Mouse (Mus musculus) mature B cell (primary cell): ENCODE data around the gene Tceal8.
"Not testable (repeated sequence)": the region's sequence is repeated elsewhere in the genome, so short reads cannot be mapped to it uniquely, and the experiment has no call there.

Source experiments
- in situ Hi-C: fragments of 300-500 bp; cut with MboI; formaldehyde crosslinking; loops from 2 replicates; pipeline ENCODE4 v1.14.3; 2019

The Tceal8 gene

DNA sequence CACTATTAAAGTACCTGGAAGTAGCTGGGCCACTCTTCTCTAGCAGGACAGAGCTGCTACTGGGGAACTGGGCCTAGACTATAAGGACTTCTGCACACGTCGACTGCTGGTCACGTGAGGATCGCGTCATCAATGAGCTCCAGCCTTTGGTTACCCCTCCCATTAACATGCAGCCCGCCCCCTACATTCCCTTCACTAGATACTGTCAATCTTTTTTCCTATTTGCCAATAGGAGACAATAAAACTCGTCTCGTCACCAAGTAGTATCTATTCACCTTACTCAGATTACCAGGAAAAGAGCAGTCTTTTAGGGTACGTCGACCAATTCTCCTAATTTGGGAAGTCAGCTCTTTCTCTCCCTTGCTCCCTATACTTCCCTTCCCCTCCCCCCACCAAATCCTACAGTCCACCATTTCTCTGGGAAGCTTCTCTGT, at the start of gene Tceal8:
Tceal8 (minus strand) TSS at position 225 of the 434 bp plus-strand sequence.
- in situ Hi-C loops: no loop called here

DNA sequence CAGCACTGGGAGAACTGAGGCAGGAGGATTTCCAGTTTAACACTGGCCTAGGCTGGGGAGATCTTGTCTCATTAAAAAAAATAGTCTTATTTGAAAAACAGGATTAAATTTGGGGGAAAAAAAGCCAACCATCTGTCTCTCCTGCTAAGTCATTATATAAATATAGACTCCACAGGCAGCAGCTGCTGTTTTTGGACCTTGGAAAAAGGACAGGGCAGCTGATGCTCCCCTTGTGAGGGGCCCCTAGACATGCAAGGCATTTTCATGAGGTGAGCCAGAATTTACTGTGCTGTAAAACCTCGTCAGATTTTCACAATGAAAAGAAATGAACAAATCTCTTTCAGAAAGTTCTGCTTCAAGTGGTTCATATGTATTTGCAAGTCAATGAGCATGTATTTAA, 44.2 kb upstream of the Tceal8 start:
- in situ Hi-C loops: no loop called here

DNA sequence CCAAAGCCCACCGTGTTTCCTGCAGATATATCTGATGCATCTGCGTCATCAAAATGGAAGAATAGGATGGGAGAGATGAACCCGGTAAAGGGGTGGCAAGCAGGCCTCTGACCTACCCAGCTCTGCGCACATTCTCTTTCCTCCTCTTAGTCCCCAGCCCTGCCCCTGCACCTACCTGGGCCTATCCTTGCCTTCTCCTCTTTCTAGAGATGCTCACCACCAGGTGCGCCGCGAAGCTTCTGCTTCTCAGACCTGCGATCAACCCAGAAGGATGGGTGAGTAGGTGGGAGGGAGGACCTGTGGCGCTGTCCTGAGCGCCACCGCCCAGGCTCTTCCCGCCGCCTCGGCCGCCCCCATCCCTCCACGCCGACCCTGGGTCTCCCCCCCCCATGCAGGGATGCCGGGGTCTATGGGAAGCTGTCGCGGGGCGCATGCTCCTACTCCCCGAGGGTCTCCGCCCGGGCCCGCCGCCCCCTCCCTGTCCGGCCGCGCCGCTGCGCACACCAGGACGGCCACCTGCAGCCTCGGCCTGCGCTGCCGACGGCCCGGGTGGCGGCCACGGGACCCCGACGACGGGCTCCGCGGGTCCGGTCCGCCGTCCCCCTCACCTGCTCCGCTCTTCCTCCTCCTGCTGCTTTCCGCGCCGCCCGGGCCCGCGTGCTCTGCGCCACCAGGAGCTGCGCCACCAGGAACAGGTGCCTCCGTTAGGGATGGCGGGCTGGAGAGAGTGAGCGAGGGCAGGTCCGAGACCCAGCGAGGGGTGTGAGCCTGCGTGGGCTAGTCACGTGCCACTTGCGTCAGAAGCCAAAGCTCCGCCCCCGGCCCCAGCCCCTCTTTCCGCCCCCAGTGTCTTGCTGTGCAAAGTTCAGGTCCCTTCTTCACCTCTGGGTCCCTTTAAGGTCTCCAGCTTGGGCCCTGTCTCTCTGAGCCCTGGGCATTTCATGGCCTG, 42.9 kb upstream of the Tceal8 start, which contains the start of the genes Tceal7 and Bex1:
Tceal7 (plus strand) TSS at position 51 of the 949 bp plus-strand sequence.
Bex1 (minus strand) TSS at position 785 of the 949 bp plus-strand sequence.
- in situ Hi-C loops: not testable (repeated sequence)

DNA sequence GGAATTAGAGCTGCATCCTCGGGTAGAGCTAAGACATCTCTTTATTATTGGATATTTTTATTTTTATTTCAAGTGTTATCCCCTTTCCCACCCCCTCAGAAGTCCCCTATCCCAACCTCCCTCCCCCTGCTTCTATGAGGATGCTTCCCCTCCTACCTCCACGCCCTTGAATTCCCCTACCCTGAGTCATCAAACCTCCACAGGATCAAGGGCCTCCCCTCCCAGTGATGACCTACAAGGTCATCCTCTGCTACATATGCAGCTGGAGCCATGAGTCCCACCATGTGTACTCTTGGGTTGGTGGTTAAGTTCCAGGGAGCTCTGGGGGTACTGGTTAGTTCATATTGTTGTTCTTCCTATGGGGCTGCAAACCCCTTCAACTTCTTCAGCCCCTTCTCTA, 41.3 kb upstream of the Tceal8 start:
- in situ Hi-C loops: no loop called here

DNA sequence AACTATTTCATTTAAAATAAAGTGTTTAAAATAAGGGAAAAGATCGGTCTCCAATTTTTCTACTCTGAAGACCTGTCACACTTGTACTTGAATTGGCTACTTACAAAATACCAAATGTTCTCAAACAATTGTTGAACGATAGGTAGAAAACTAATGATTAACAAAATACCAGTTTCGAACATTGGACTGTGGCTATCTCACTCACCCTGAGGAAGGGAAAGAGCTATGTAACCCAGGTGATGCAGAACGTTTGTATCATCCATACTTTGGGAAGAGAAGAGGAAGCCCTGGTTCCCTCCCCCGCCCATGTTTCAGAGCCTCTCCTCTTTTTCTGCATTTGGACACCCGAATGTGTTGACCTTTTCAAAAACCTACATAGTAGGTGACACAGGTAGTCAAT, 32.3 kb upstream of the Tceal8 start:
- in situ Hi-C loops: no loop called here

DNA sequence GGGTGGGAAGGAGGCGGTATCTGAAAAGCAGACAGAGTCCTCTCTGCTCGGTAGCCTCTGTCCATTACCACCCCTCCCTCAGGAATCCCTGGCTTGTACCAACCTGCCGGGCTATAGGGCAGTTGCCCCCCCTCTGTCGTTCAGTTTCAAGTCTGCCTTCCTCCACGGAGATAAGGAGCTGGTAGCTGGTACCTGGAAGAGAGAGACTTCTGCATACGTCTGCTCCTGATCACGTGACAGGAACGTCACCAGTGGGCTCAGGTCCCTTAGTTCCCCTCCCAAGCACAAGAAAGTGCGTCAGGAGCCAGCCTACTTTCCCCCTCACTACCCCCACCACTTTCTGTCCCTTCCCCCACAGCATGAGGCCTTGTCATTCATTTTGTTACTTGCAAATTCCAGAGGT, 31.5 kb upstream of the Tceal8 start, which contains the start of gene Tceal5:
Tceal5 (minus strand) TSS at position 213 of the 403 bp plus-strand sequence.
- in situ Hi-C loops: no loop called here

DNA sequence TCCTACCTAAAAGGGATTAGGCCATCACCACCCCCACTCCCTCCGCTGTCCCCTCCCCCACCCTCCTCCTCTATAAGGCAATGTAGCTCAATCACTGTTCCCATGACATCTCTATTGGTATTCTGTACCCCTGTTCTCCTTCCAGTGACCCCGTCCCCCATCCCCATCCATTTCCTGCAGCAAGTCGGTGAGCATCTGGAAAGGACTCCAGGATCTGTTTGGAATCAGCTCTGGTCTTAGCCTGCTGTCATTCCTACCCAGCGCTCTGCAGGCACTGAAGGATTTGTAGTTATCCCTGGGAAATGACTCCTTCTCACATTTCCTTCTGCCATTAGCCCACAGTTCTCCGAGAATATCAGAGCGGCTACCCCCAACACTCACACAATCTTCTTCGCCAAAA, 31.1 kb upstream of the Tceal8 start:
- in situ Hi-C loops: no loop called here

DNA sequence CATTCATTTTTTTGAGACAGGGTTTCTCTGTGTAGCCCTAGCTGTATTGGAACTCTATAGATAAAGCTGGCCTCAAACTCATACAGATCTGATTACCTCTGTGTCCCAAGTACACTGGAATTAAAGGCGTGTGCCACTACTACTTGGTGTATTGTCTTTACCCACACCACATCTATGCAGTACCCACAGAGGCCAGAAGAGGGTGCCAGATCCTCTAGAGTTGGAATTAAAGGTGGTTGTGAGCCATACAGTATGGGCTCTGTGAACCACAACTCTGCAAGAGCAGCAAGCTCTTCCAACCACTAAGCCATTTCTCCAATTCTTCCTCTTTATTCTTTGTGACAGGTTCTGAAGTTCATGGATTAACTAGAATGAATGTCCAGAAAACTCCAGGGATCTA, 24.7 kb upstream of the Tceal8 start:
- in situ Hi-C loops: no loop called here

DNA sequence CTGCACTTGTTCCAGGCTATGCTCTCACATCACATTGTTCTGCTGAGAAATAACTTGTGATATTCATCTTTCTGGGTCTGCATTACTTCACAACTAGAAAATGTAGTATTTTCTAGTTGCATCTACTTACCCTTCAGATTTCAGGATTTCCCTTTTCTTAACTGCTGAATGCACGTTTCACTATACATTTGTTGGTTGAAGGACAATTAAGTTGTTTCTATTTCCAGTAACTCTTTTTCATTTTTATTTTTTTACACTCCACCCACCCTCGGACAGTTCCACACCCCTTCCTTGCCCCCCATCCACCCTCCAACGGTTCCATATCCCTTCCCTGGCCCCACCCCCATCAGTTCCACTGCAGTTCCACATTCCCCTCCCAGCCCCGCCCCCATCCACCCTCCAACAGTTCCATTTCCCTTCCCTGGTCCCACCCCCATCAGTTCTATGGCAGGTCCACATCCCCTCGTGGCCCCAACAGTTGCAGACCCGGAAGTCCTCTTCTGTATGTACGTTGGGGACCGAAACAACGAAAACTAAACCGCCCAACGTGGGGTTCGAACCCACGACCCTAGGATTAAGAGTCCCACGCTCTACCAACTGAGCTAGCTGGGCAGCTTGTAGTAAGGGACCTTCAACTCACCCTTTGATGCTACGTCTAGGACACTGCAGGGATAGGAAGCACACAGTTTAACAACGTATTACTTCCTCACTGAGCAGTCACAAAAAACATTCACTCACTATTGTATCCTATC, 23.2 kb upstream of the Tceal8 start:
- in situ Hi-C loops: no loop called here

DNA sequence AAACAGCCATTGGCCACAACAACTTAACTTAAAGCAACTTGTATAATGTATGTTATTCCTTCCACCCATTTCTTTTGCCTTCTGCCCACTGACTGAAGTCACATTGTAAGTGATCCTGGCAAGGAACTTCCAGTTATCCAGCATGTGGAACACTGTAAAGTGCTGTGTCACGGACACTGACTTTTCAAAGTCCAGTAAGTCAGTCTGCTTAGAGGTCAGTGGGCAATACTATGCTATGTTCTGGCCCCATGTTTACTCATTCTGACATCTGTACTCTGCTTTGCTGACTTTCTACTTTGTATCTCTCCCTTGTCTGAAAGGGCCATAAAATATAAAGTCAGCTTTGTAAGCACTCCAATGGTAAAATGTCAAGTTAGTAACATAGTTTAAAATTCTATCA, 11.0 kb upstream of the Tceal8 start:
- in situ Hi-C loops: no loop called here

DNA sequence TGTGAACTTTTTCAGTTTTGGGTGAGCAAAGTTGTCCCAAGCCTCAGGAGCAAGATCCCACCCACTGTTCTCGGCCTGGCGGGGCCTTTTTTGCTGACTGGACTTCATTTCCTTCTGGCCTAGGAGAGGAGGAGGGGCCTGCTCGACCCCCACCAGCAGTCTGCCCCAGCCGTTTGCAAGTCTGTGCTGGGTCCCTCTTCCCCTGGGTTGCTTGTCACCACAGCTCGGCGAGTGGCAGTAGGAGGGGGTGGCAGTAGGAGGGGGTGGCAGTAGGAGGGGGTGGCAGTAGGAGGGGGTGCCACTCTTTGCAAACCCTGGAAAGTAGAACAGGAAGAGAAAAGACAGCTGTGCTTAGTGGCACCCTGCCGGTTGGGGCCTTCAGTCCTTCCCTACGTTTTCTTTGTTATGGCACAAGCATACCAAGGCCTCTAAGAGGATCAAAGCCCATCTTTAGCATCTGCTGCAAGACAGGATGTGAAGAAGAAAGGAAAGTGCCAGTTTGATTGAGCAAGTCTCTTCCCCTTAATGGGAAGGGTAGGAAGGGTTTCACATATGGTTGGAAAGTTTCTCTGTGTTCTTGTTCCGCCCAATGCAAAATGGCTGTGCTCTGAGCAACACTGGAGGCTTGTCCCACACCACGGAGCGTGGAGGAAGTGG, 8.9 kb upstream of the Tceal8 start:
- in situ Hi-C loops: no loop called here

DNA sequence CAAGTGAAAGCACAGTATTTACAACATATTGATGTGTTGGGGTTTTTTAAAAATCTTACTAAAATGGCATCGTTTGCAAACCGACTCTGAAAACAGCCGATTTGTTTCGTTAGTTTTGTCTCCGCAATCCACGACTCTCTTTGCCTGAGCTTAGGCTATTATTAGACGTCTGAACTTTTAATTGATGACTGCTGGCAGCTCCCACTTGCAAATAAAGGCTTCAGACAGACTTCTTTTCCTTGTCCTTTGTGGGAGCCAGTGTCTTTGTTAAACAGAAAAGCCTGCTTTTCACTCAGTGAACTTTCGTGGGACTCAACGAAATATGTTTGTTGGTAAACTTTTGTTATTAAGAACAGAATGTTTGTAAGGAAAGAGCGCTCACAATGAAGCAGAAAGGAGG, 644 bp upstream of the Tceal8 start:
- in situ Hi-C loops: no loop called here

DNA sequence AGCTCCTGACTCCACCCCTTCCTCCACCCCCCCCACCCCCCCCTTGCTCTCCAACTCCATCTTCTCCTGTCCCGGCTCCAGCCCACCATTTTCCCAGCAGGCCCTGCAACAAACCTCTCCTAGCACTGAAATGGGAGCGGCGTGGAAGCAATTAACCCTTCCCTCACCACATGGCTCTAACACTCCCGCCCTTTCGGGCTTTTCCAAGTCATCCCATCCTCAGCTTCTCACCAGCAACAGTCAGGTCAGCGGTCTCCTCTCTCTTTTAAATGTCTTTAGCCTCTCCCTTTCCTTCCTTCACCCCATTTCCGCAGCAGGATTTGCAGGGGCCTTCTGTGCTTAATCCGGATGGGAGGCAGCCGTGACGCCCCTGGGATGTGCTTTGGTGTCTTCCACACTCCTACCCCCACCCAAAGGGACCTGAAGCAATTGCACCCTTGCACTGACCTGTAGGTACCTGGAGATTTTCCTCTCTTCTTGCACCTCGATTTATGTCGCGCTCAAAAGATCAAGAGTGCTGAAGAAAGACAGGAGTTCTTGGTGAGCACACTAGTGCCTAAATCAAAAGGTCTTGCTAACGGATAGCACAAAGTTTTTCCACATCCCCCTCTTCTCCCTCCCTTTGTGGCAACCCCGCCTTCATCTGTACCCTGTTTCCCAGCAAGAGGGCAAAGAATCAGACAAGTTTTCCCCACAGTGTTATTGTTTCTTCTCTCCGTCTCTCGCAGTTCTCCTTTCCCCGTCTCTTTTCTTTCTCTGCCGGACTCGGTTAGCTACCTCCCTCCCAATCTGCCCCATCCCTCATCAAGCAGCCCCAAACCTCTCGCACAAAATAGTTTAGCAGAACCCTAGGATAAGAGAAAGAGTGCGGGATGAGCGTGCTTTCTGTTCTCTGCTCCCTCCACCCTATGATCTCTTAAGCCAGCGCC, 689 bp downstream of the Tceal8 start:
- in situ Hi-C loops: no loop called here

DNA sequence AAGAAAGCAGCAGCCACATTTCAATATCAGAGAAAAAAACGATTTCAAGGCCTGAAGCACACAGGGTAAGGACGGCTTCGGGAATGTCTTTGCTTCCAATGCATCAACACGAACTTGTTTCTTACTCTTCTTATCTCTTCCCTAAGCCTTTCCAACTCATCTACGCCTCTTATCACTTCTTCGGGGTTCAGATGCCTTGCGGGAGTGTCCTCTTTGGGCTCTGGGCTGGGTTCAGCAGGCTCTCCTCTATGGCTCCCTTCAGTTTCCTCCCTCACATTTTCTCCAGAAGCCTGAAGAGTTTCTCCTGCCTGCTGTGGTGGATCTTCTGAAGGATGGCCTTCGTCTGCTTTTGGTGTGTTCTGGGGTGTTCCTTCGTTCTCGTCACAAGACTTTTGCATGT, 1.5 kb downstream of the Tceal8 start:
- in situ Hi-C loops: no loop called here

DNA sequence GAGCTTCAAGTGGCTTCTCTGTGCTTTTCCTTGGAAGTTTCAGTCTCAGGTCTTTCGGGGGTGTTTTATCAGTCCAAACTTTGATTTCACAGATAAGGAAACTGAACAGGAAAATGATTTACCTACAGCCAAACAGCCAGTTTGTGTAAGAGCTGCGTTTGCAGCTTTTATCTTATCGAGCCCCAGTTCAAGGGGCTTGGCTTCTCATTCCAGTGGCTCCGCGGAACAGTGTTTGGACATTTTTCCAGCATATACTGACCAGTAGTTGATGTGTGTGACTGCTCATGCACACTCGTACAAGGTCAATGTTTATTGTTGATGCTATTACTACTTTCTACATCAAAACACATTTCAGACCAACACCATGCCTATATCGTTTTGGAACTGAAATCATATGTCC, 27.9 kb downstream of the Tceal8 start:
- in situ Hi-C loops: no loop called here

DNA sequence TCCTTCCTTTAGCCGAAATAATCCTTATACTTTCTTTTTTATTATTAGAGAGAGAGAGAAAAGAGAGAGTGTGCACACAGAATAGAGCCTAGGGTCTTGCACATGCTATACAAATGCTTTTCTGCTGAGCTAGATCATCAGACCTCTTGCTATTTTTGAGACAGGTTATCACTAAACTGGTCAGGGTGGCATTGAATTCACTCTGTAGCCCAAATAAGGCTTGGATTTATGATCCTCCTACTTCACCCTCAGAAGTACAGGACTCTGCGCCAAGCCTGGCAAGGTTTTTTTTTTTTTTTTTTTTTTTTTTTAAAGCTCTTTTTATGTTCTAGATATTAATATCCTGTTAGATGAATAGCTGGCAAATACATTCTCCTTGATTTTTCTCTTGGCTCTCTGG, 28.4 kb downstream of the Tceal8 start:
- in situ Hi-C loops: no loop called here

DNA sequence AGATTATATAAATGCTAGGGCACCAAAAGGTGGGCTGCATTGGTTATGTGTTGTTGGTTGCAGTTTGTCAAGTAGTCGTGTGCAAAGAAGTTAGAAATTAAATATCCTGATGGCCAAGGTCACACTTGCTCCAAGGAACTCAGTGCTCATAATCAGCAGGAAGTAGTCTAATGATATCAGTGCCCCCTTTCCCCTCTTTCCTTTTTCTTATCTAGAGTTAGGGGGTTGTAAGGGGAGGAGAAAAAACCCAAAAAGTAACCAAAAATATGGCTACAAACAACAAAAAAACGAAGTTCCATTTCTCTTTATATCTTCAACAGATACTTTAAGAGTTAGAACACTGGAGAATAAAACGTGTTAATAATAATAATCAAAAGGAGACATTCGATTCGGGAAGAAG, 30.8 kb downstream of the Tceal8 start:
- in situ Hi-C loops: no loop called here

DNA sequence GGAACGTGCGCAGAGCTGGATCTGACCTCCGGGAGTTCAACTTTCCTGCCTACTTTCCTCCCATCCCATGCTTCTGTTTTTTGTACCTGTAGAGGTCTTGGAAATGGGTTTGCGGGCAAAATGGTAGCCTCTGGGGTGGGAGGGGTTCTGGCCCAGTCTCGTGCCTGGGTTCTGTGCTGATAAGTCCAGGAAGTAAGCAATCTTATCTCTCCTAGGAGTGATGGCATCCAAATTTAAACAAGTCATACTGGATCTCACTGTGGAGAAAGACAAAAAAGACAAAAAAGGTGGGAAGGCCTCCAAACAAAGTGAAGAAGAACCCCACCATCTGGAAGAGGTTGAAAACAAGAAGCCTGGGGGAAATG, 32.5 kb downstream of the Tceal8 start:
- in situ Hi-C loops: not testable (repeated sequence)

DNA sequence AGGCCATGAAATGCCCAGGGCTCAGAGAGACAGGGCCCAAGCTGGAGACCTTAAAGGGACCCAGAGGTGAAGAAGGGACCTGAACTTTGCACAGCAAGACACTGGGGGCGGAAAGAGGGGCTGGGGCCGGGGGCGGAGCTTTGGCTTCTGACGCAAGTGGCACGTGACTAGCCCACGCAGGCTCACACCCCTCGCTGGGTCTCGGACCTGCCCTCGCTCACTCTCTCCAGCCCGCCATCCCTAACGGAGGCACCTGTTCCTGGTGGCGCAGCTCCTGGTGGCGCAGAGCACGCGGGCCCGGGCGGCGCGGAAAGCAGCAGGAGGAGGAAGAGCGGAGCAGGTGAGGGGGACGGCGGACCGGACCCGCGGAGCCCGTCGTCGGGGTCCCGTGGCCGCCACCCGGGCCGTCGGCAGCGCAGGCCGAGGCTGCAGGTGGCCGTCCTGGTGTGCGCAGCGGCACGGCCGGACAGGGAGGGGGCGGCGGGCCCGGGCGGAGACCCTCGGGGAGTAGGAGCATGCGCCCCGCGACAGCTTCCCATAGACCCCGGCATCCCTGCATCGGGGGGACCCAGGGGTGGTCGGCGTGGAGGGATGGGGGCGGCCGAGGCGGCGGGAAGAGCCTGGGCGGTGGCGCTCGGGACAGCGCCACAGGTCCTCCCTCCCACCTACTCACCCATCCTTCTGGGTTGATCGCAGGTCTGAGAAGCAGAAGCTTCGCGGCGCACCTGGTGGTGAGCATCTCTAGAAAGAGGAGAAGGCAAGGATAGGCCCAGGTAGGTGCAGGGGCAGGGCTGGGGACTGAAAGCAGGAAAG, 33.1 kb downstream of the Tceal8 start, which contains the start of gene Bex4:
Bex4 (plus strand) TSS at position 170 of the 813 bp plus-strand sequence.
- in situ Hi-C loops: not testable (repeated sequence)

DNA sequence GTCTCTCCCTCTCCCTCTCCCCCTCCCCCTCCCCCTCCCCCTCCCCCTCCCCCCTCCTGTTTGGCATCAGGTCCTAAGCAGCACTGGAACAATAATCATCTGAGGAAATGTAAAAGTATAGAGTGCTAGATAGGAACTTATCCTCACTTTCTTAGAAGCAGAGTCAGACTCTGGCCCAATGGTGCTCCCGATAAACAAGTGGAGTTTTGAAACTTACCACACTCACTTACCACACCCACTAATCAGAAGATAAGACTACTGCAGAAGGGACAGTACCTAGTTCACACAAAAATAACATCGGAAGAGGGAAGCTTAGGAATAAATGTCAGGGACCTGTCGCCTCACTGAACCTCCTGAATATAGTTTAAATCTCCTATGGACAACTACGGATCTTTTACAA, 36.6 kb downstream of the Tceal8 start:
- in situ Hi-C loops: no loop called here
